Mouse (Mus musculus): Measurements from ENCODE around the gene Rassf4.

- no peak for TF ChIP-seq EP300 (IDR thresholded peaks at IDR 0.05; ENCODE audit: insufficient read depth, low read depth, low read length)
- no peak for TF ChIP-seq CTCF (IDR thresholded peaks at IDR 0.05)
- peak; percentile 73 for TF ChIP-seq POLR2A (IDR thresholded peaks at IDR 0.05; ENCODE audit: insufficient read depth, low read depth, low read length)
Measured at GRCm38 (mm10) chr6:116673471-116674282, at the start of gene Rassf4.

Measured in heart, adult 2 months (tissue).